In the genomic region with DNA sequence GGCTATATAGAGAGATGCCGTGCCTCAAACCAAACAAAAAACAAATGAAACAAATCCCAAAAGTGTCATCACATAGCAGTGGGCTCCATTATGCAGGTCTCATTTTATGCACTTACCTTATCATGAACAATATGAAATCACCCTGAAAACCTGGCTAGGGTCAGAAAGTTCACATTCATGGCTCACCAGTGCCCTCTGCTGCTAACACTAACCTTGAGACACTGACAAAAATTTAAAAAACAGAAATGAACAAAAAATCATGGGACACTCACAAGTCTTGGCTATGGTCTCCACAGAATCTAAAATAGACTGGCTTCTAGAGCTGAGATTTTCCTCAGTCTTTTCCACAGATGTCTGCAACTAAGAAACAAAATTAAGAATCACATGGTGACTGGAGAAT, we compare ENCODE assay signal across 10 mouse cellular contexts. TPM values are rescaled to one million over a fixed set of nuclear protein-coding genes. Genes with fewer than 3 reads are reported as not detected.
DNase-seq lines count a peak whose midpoint lies in the region; ATAC-seq and TF ChIP-seq lines count a peak whose summit lies in the region.
"Had no signal": no experiment of that assay in that cellular context is flagged by ENCODE, and none has a peak within 500 bp of the region (broad histone marks: within the 10 kb centered on the region; RNA-seq: fewer than 3 reads in every experiment).

No protein-coding gene starts in this region.

- DNase-seq in heart, adult 2 months: no peak
- DNase-seq in heart, adult 11 months: no peak
- peak; percentile 22 for DNase-seq in thymus, adult 2 months
- no peak for DNase-seq in thymus, adult 18-20 months
- no peak for DNase-seq in spleen, postnatal 14 days (ENCODE audit: low spot score in 2 of 2)
- no peak for DNase-seq in hindbrain, embryonic 10.5 days (ENCODE audit: low spot score)
- no peak for DNase-seq in heart, adult 8-10 months (ENCODE audit: low spot score)

- H3K27me3 ChIP-seq in heart, adult 2 months (ENCODE audit: control insufficient read depth, insufficient read depth, low read length): no peaks in the 10 kb centered on the region
- H3K27me3 ChIP-seq in thymus, adult 2 months (ENCODE audit: control insufficient read depth, insufficient read depth, low read length): no peaks in the 10 kb centered on the region
- no peaks in the 10 kb centered on the region for H3K27me3 ChIP-seq in hindbrain, embryonic 10.5 days (ENCODE audit: insufficient read depth, poor library complexity, severe bottlenecking)
- H3K27me3 ChIP-seq: heart, embryonic 13.5 days; liver, embryonic 15.5 days had no signal

- WGBS in heart, adult 2 months: 63% methylated on average over 1 of the region's 1 CpGs
- 76% methylated on average over 1 of the region's 1 CpGs for WGBS in thymus, adult 2 months
- WGBS in hindbrain, embryonic 10.5 days: 77% methylated on average over 1 of the region's 1 CpGs

- H3K79me2 ChIP-seq in heart, adult 2 months (replicated peaks; ENCODE audit: control insufficient read depth, insufficient read depth, low read length): no peaks in the 10 kb centered on the region

- no peak for TF ChIP-seq POLR2A in heart, adult 2 months (IDR thresholded peaks at IDR 0.05; ENCODE audit: insufficient read depth, low read depth, low read length)
- TF ChIP-seq POLR2A in thymus, adult 2 months (IDR thresholded peaks at IDR 0.05; ENCODE audit: control insufficient read depth, extremely low read depth, insufficient read depth, low read length, poor library complexity): no peak

- H3K27ac ChIP-seq in heart, adult 2 months: no peak overlapping the region
- H3K27ac ChIP-seq in thymus, adult 2 months (ENCODE audit: control insufficient read depth, insufficient read depth, low read length): no peak overlapping the region
- no peak overlapping the region for H3K27ac ChIP-seq in hindbrain, embryonic 10.5 days
- H3K27ac ChIP-seq: heart, embryonic 13.5 days; liver, embryonic 15.5 days had no signal

- no peaks in the 10 kb centered on the region for H3K36me3 ChIP-seq in heart, adult 2 months (ENCODE audit: control insufficient read depth, insufficient read depth, low read length)
- H3K36me3 ChIP-seq in thymus, adult 2 months (ENCODE audit: control insufficient read depth, insufficient read depth, low read length): no peaks in the 10 kb centered on the region
- H3K36me3 ChIP-seq in hindbrain, embryonic 10.5 days: no peaks in the 10 kb centered on the region
- H3K36me3 ChIP-seq: heart, embryonic 13.5 days; liver, embryonic 15.5 days had no signal

- intact Hi-C loops in heart, adult 2 months (cut with DNase I): no loop called here

- H3K4me1 ChIP-seq in heart, adult 2 months (ENCODE audit: control insufficient read depth, insufficient read depth, low read length): no peaks in the 10 kb centered on the region
- no peaks in the 10 kb centered on the region for H3K4me1 ChIP-seq in thymus, adult 2 months (replicated peaks; ENCODE audit: control insufficient read depth, insufficient read depth, low read length)
- no peaks in the 10 kb centered on the region for H3K4me1 ChIP-seq in hindbrain, embryonic 10.5 days (replicated peaks)
- H3K4me1 ChIP-seq: liver, embryonic 15.5 days had no signal

- H3K9me3 ChIP-seq in hindbrain, embryonic 10.5 days: no peaks in the 10 kb centered on the region
- H3K9me3 ChIP-seq: heart, embryonic 13.5 days; liver, embryonic 15.5 days had no signal

- H3K4me3 ChIP-seq in heart, adult 2 months: no peak overlapping the region
- H3K4me3 ChIP-seq in thymus, adult 2 months (ENCODE audit: control insufficient read depth, insufficient read depth, low read length): no peak overlapping the region
- H3K4me3 ChIP-seq in hindbrain, embryonic 10.5 days: no peak overlapping the region
- H3K4me3 ChIP-seq: heart, embryonic 13.5 days; liver, embryonic 15.5 days had no signal

- peak; percentile 64 for TF ChIP-seq CTCF in heart, adult 2 months (IDR thresholded peaks at IDR 0.05)
- no peak for TF ChIP-seq CTCF in thymus, adult 2 months (IDR thresholded peaks at IDR 0.05; ENCODE audit: borderline replicate concordance, control insufficient read depth, extremely low read depth, insufficient read depth, low read length, poor library complexity)

- H3K9ac ChIP-seq in heart, adult 2 months (ENCODE audit: low read depth, low read length): no peak overlapping the region
- H3K9ac ChIP-seq: heart, embryonic 13.5 days; liver, embryonic 15.5 days had no signal

- 0 out of 2 replicates have a peak, but pooled peaks have one; percentile 35 for ATAC-seq in granulocyte monocyte progenitor cell, adult 5-6 weeks (replicated peaks; ENCODE audit: poor library complexity, severe bottlenecking)

- no peak for TF ChIP-seq EP300 in heart, adult 2 months (IDR thresholded peaks at IDR 0.05; ENCODE audit: insufficient read depth, low read depth, low read length)

RNA-seq across cellular contexts. Expression of a gene that starts 16.1 kb away (rescaled TPM):
- total RNA-seq in heart, adult 2 months (2021): not detected
- polyA plus RNA-seq in heart, adult 2 months (2012; rRNA removed): not detected in 2 replicates
- 0.09 and 0.12 TPM in 2 replicates for polyA plus RNA-seq in thymus, adult 2 months (2012; rRNA removed)
- not detected in 2 replicates for total RNA-seq in granulocyte monocyte progenitor cell, adult 5-6 weeks (2014; fragmentation: Nextera tagmentation)
- 0.72 and 0.90 TPM in 2 replicates for total RNA-seq in granulocyte monocyte progenitor cell, adult 5-6 weeks (2017)
- polyA plus RNA-seq in hindbrain, embryonic 10.5 days (2016; fragmentation: Nextera tagmentation; extraction: Ambion mirVana): 1.0 and 1.2 TPM in 2 replicates
- not detected for total RNA-seq in heart, adult 8-10 months (2022)

RNA-seq across cellular contexts. Expression of a gene that starts 19.6 kb away (rescaled TPM):
- under 1 TPM; 0.57 to 0.68 TPM for total RNA-seq in heart, adult 2 months (2021)
- 0.25 and 0.44 TPM in 2 replicates for polyA plus RNA-seq in heart, adult 2 months (2012; rRNA removed)
- 0.70 and 1.9 TPM in 2 replicates for polyA plus RNA-seq in thymus, adult 2 months (2012; rRNA removed)
- total RNA-seq in granulocyte monocyte progenitor cell, adult 5-6 weeks (2014; fragmentation: Nextera tagmentation): 1.6 TPM in 1 of 2 replicates, not detected in the other
- total RNA-seq in granulocyte monocyte progenitor cell, adult 5-6 weeks (2017): 0.43 TPM in 1 of 2 replicates, not detected in the other
- polyA plus RNA-seq in hindbrain, embryonic 10.5 days (2016; fragmentation: Nextera tagmentation; extraction: Ambion mirVana): 0.58 and 0.69 TPM in 2 replicates
- 1 to 10 TPM in 2 of 4 experiments, under 1 TPM in 2; 0.73 to 1.5 (median 1.1) TPM for total RNA-seq in heart, adult 8-10 months (2022)

RNA-seq across cellular contexts. Expression of a gene that starts 24.1 kb away (rescaled TPM):
- total RNA-seq in heart, adult 2 months (2021): not detected
- polyA plus RNA-seq in heart, adult 2 months (2012; rRNA removed): not detected in 2 replicates
- polyA plus RNA-seq in thymus, adult 2 months (2012; rRNA removed): not detected in 2 replicates
- not detected in 2 replicates for total RNA-seq in granulocyte monocyte progenitor cell, adult 5-6 weeks (2014; fragmentation: Nextera tagmentation)
- total RNA-seq in granulocyte monocyte progenitor cell, adult 5-6 weeks (2017): not detected in 2 replicates
- polyA plus RNA-seq in hindbrain, embryonic 10.5 days (2016; fragmentation: Nextera tagmentation; extraction: Ambion mirVana): not detected in 2 replicates
- not detected for total RNA-seq in heart, adult 8-10 months (2022)
- polyA plus RNA-seq: heart, embryonic 13.5 days; liver, embryonic 15.5 days had no signal

RNA-seq across cellular contexts. Expression of a gene that starts 48.1 kb away (rescaled TPM):
- total RNA-seq in heart, adult 2 months (2021): 10 to 100 TPM; 22.5 to 26.6 TPM
- polyA plus RNA-seq in heart, adult 2 months (2012; rRNA removed): 14.7 and 16.7 TPM in 2 replicates
- polyA plus RNA-seq in thymus, adult 2 months (2012; rRNA removed): 39.6 and 40.2 TPM in 2 replicates
- total RNA-seq in granulocyte monocyte progenitor cell, adult 5-6 weeks (2014; fragmentation: Nextera tagmentation): 22.2 and 23.5 TPM in 2 replicates
- 13.2 and 17.9 TPM in 2 replicates for total RNA-seq in granulocyte monocyte progenitor cell, adult 5-6 weeks (2017)
- 56.1 and 56.9 TPM in 2 replicates for polyA plus RNA-seq in hindbrain, embryonic 10.5 days (2016; fragmentation: Nextera tagmentation; extraction: Ambion mirVana)
- total RNA-seq in heart, adult 8-10 months (2022): 10 to 100 TPM; 21.3 to 28.3 (median 26.7) TPM

RNA-seq across cellular contexts. Expression of a gene that starts 49.2 kb away (rescaled TPM):
- 1 to 10 TPM; 4.9 to 5.8 TPM for total RNA-seq in heart, adult 2 months (2021)
- polyA plus RNA-seq in heart, adult 2 months (2012; rRNA removed): 21.5 and 26.6 TPM in 2 replicates
- 16.9 and 21.0 TPM in 2 replicates for polyA plus RNA-seq in thymus, adult 2 months (2012; rRNA removed)
- total RNA-seq in granulocyte monocyte progenitor cell, adult 5-6 weeks (2014; fragmentation: Nextera tagmentation): 0.56 TPM in 1 of 2 replicates, not detected in the other
- total RNA-seq in granulocyte monocyte progenitor cell, adult 5-6 weeks (2017): 1.2 and 5.5 TPM in 2 replicates
- polyA plus RNA-seq in hindbrain, embryonic 10.5 days (2016; fragmentation: Nextera tagmentation; extraction: Ambion mirVana): 29.5 and 41.3 TPM in 2 replicates
- 1 to 10 TPM; 3.9 to 6.7 (median 5.8) TPM for total RNA-seq in heart, adult 8-10 months (2022)
